ENCODE assay signal across 23 mouse cellular contexts in the genomic region with DNA sequence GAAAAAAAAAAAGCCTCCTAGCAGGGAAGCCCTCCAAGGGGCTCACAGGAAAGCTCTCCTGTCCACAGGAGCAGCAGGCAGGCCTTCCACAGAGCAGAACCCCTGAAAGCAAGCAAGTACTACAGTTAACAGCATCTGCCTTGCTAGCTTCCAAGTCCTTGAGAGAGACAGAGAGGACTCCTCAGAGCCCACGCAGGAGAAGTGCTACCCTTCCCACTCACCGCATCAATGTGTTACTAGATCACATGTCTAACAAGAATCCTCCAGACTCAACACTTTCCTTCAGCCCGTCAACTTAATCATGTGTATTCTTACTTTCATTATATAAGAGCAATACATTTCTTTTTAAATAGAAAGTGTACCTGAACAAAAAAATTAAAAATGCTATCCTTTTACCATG.
DNase-seq lines count a peak whose midpoint lies in the region; ATAC-seq and TF ChIP-seq lines count a peak whose summit lies in the region.
"Had no signal": no experiment of that assay in that cellular context is flagged by ENCODE, and none has a peak within 500 bp of the region (broad histone marks: within the 10 kb centered on the region; RNA-seq: fewer than 3 reads in every experiment).

No protein-coding gene starts in this region.

- peaks cover 50% of the 10 kb centered on the region for H3K4me1 ChIP-seq in megakaryocyte, embryonic 14.5 days
- peaks cover 11 to 68% of the 10 kb centered on the region in 2 experiments for H3K4me1 ChIP-seq in CH12.LX (ENCODE audit: control insufficient read depth in 1 of 2, insufficient read depth in 2 of 2)
- no peaks in the 10 kb centered on the region for H3K4me1 ChIP-seq in kidney, embryonic 16.5 days (ENCODE audit: insufficient read depth, low read length)
- H3K4me1 ChIP-seq: embryonic facial prominence, embryonic 12.5 days; hindbrain, embryonic 15.5 days; midbrain, embryonic 15.5 days had no signal

- in situ Hi-C loops in CH12.LX (cut with MboI; ENCODE audit: low pct_ligation_motif_present, low pct_unique_long_range_greater_than_20kb, low sequenced_read_pairs): no loop called here

- peak; percentile 35; the same call in 1 of the 2 replicates for TF ChIP-seq POLR2A in CH12.LX (IDR thresholded peaks at IDR 0.05; ENCODE audit: low read depth, low read length)

- DNase-seq in frontal cortex, postnatal 25 days (ENCODE audit: low spot score in 2 of 2): no peak
- peak; percentile 44 for DNase-seq in CH12.LX (ENCODE audit: extremely low read depth)
- peak; percentile 74 for DNase-seq in telencephalon, adult 2 months (ENCODE audit: low read depth, low spot score)
- no peak for DNase-seq in heart, postnatal 4 days
- DNase-seq: adrenal gland, postnatal 10 days; cerebellum, adult 2 months; cerebellum, postnatal 25 days; gastrocnemius, postnatal 25 days; heart, adult 2 months; kidney, adult 8-10 months; kidney, postnatal 14 days; liver; lung, postnatal 36 days had no signal

- peaks cover 26% of the 10 kb centered on the region for H3K79me2 ChIP-seq in CH12.LX (replicated peaks; ENCODE audit: control insufficient read depth, extremely low read depth, insufficient read depth, poor library complexity, severe bottlenecking)

- no peaks in the 10 kb centered on the region for H3K27me3 ChIP-seq in megakaryocyte, embryonic 14.5 days (replicated peaks)
- no peaks in the 10 kb centered on the region for H3K27me3 ChIP-seq in CH12.LX (replicated peaks)
- no peaks in the 10 kb centered on the region for H3K27me3 ChIP-seq in kidney, embryonic 16.5 days (ENCODE audit: insufficient read depth, low read length)
- H3K27me3 ChIP-seq: embryonic facial prominence, embryonic 12.5 days; hindbrain, embryonic 15.5 days; liver, embryonic 15.5 days; lung, embryonic 15.5 days; midbrain, embryonic 15.5 days had no signal

- peak overlapping the region; percentile 85 for H3K27ac ChIP-seq in CH12.LX (ENCODE audit: insufficient read depth, low read depth)
- H3K27ac ChIP-seq in kidney, embryonic 16.5 days (ENCODE audit: low read length): no peak overlapping the region
- H3K27ac ChIP-seq: embryonic facial prominence, embryonic 12.5 days; heart, adult 2 months; hindbrain, embryonic 15.5 days; limb, embryonic 10.5 days; liver, embryonic 15.5 days; midbrain, embryonic 15.5 days had no signal

- H3K9ac ChIP-seq in CH12.LX (ENCODE audit: insufficient read depth, low read depth): peak overlapping the region; percentile 100
- H3K9ac ChIP-seq in kidney, embryonic 16.5 days (replicated peaks; ENCODE audit: low read length): no peak overlapping the region
- H3K9ac ChIP-seq: embryonic facial prominence, embryonic 12.5 days; hindbrain, embryonic 15.5 days; liver, embryonic 15.5 days; lung, embryonic 15.5 days; midbrain, embryonic 15.5 days had no signal

- no peaks in the 10 kb centered on the region for H3K36me3 ChIP-seq in megakaryocyte, embryonic 14.5 days (replicated peaks; ENCODE audit: low read length)
- H3K36me3 ChIP-seq in CH12.LX (replicated peaks in 1 of 2; ENCODE audit: control insufficient read depth in 1 of 2, insufficient read depth in 1 of 2, low read length in 1 of 2): peaks cover 3 to 20% of the 10 kb centered on the region in 2 experiments
- H3K36me3 ChIP-seq in kidney, embryonic 16.5 days (ENCODE audit: insufficient read depth, low read length): no peaks in the 10 kb centered on the region
- H3K36me3 ChIP-seq: embryonic facial prominence, embryonic 12.5 days; hindbrain, embryonic 15.5 days; limb, embryonic 10.5 days; liver, embryonic 15.5 days; lung, embryonic 15.5 days; midbrain, embryonic 15.5 days had no signal

- no peak for TF ChIP-seq CTCF in CH12.LX (conservative IDR thresholded peaks at IDR 0.05 in 1 of 2, IDR thresholded peaks at IDR 0.05 in 1 of 2; ENCODE audit: low read depth in 2 of 2, low read length in 2 of 2)

- dilution Hi-C loops in CH12.LX (cut with MboI; ENCODE audit: extremely low pct_ligation_motif_present, extremely low pct_unique_long_range_greater_than_20kb, low sequenced_read_pairs): no loop called here

- H3K4me2 ChIP-seq in CH12.LX (ENCODE audit: insufficient read depth, low read depth, poor library complexity, severe bottlenecking): peak overlapping the region; percentile 91
- no peak overlapping the region for H3K4me2 ChIP-seq in kidney, embryonic 16.5 days (replicated peaks; ENCODE audit: low read depth, low read length)
- H3K4me2 ChIP-seq: embryonic facial prominence, embryonic 12.5 days; hindbrain, embryonic 15.5 days; liver, embryonic 15.5 days; lung, embryonic 15.5 days; midbrain, embryonic 15.5 days had no signal

- H3K9me3 ChIP-seq in megakaryocyte, embryonic 14.5 days: no peaks in the 10 kb centered on the region
- H3K9me3 ChIP-seq in CH12.LX (replicated peaks; ENCODE audit: low read length): no peaks in the 10 kb centered on the region
- H3K9me3 ChIP-seq in kidney, embryonic 16.5 days (ENCODE audit: low read length): 0 out of 2 replicates have a peak, but pooled peaks cover 2% of the 10 kb centered on the region
- H3K9me3 ChIP-seq: embryonic facial prominence, embryonic 12.5 days; hindbrain, embryonic 15.5 days; limb, embryonic 10.5 days; liver, embryonic 15.5 days; midbrain, embryonic 15.5 days had no signal

- ATAC-seq in frontal cortex, adult (ENCODE audit: low TSS enrichment): peak; percentile 97
- ATAC-seq in megakaryocyte, adult 5-6 weeks (ENCODE audit: poor library complexity, severe bottlenecking): no peak
- no peak for ATAC-seq in kidney, embryonic 16.5 days (ENCODE audit: low FRiP score, low TSS enrichment)
- ATAC-seq: midbrain, embryonic 15.5 days had no signal

- TF ChIP-seq RAD21 in CH12.LX (IDR thresholded peaks at IDR 0.05; ENCODE audit: low read depth, low read length): no peak

- H3K4me3 ChIP-seq in megakaryocyte, embryonic 14.5 days (replicated peaks): peak overlapping the region; percentile 64
- H3K4me3 ChIP-seq in CH12.LX (replicated peaks in 1 of 3; ENCODE audit: low read depth in 2 of 3, low read length in 2 of 3, poor library complexity in 1 of 3): peak overlapping the region; percentile 71 to 78 (median 75)
- H3K4me3 ChIP-seq in kidney, embryonic 16.5 days (ENCODE audit: low read length): no peak overlapping the region
- H3K4me3 ChIP-seq: embryonic facial prominence, embryonic 12.5 days; heart, adult 2 months; hindbrain, embryonic 15.5 days; limb, embryonic 10.5 days; liver, embryonic 15.5 days; lung, embryonic 15.5 days; midbrain, embryonic 15.5 days had no signal

- 91% methylated on average over 3 of the region's 3 CpGs for WGBS in kidney, embryonic 16.5 days

- TF ChIP-seq EP300 in CH12.LX (IDR thresholded peaks at IDR 0.05; ENCODE audit: low read length): peak; percentile 31; the same call in 1 of the 2 replicates

TF ChIP-seq in CH12.LX, 34 proteins besides CTCF, POLR2A, EP300 and RAD21:
- TF ChIP-seq IRF4 (IDR thresholded peaks at IDR 0.05; ENCODE audit: low read depth, low read length) (peak; percentile 60), MAX (IDR thresholded peaks at IDR 0.05; ENCODE audit: low read length) (peak; percentile 73; the same call in 1 of the 2 replicates), MYC (IDR thresholded peaks at IDR 0.05; ENCODE audit: low read depth, low read length) (peak; percentile 67; the same call in 1 of the 2 replicates), BHLHE40 (IDR thresholded peaks at IDR 0.05; ENCODE audit: low read depth, low read length) (no peak)

Comparison
In these comparisons a context has a peak if more than half of its experiments do, and no peak if none do; other contexts are left out.
1. DNase-seq: peak in CH12.LX (single experiment) and telencephalon, adult 2 months (single experiment); none in frontal cortex, postnatal 25 days (0 of 2) and heart, postnatal 4 days (single experiment).